Mouse (Mus musculus) testis, adult 2 months (tissue): ENCODE data around the gene Abat. TPM values are rescaled to one million over a fixed set of nuclear protein-coding genes. Genes with fewer than 3 reads are reported as not detected.

Experiments
- H3K27ac ChIP-seq: fragments of 200-500 bp; 2 replicates; pipeline ENCODE4 v1.5.1; 2012; ENCODE audit warnings: low read depth, low read length; ENCODE audit not compliant: control insufficient read depth, insufficient read depth
- H3K27me3 ChIP-seq: fragments of 200-500 bp; 2 replicates; pipeline ENCODE4 v1.6.1; 2012; ENCODE audit warnings: mild to moderate bottlenecking, low read length, moderate library complexity; ENCODE audit not compliant: control insufficient read depth, insufficient read depth
- H3K36me3 ChIP-seq: fragments of 200-500 bp; 2 replicates; pipeline ENCODE4 v1.6.1; 2012; ENCODE audit warnings: mild to moderate bottlenecking, low read length; ENCODE audit not compliant: control insufficient read depth, insufficient read depth
- H3K4me1 ChIP-seq: fragments of 200-500 bp; 2 replicates; pipeline ENCODE4 v1.6.1; 2012; ENCODE audit warnings: low read length; ENCODE audit not compliant: control insufficient read depth, insufficient read depth
- H3K4me3 ChIP-seq: fragments of 200-500 bp; 2 replicates; pipeline ENCODE4 v1.5.1; 2012; ENCODE audit warnings: low read depth, mild to moderate bottlenecking, low read length, moderate library complexity, mixed read lengths; ENCODE audit not compliant: control insufficient read depth
- CTCF ChIP-seq: fragments of 200-500 bp; IDR thresholded peaks from 2 replicates; pipeline ENCODE4 v1.5.1; 2012; ENCODE audit warnings: low read depth, mild to moderate bottlenecking, inconsistent platforms, low read length, moderate library complexity; ENCODE audit not compliant: control insufficient read depth, insufficient read depth, insufficient replicate concordance
- POLR2A ChIP-seq: fragments of 200-500 bp; IDR thresholded peaks from 2 replicates; pipeline ENCODE4 v1.6.1; 2012; ENCODE audit warnings: low read depth, mild to moderate bottlenecking, inconsistent platforms, low read length, moderate library complexity; ENCODE audit not compliant: control insufficient read depth
- polyA plus RNA-seq: library from polyadenylated mRNA; depleted of rRNA; stranded (reverse); fragments of >200 nt; gene quantifications from 2 replicates; pipeline ENCODE4 v1.2.3, GENCODE M21; 2012

Abat gene
- polyA plus RNA-seq, 1 experiment: 21.2 TPM

- no peaks in the 10 kb centered on the region for H3K36me3 ChIP-seq
- H3K4me1 ChIP-seq: no peaks in the 10 kb centered on the region
- no peaks in the 10 kb centered on the region for H3K27me3 ChIP-seq
- no peak overlapping the region for H3K27ac ChIP-seq
- TF ChIP-seq CTCF (peak; percentile 56; the same call in 1 of the 2 replicates), POLR2A (no peak)
- no peak overlapping the region for H3K4me3 ChIP-seq
Observed at GRCm38 (mm10) chr16:8494268-8494667, 19.0 kb upstream of the Abat start.

- H3K27me3 ChIP-seq: no peaks in the 10 kb centered on the region
- H3K27ac ChIP-seq: no peak overlapping the region
- no peaks in the 10 kb centered on the region for H3K36me3 ChIP-seq
- TF ChIP-seq CTCF: no peak
- TF ChIP-seq POLR2A: no peak
- H3K4me1 ChIP-seq: no peaks in the 10 kb centered on the region
- peak overlapping the region; percentile 53; the same call in 1 of the 2 replicates for H3K4me3 ChIP-seq
Observed at GRCm38 (mm10) chr16:8496967-8497366, 16.3 kb upstream of the Abat start.

- H3K27ac ChIP-seq: no peak overlapping the region
- H3K36me3 ChIP-seq: no peaks in the 10 kb centered on the region
- H3K4me3 ChIP-seq: no peak overlapping the region
- H3K4me1 ChIP-seq: no peaks in the 10 kb centered on the region
- TF ChIP-seq POLR2A (no peak), CTCF (no peak)
- no peaks in the 10 kb centered on the region for H3K27me3 ChIP-seq
Observed at GRCm38 (mm10) chr16:8504271-8504670, 9.0 kb upstream of the Abat start.

- peaks cover 15% of the 10 kb centered on the region for H3K4me1 ChIP-seq
- H3K36me3 ChIP-seq: no peaks in the 10 kb centered on the region
- H3K27me3 ChIP-seq: no peaks in the 10 kb centered on the region
- TF ChIP-seq CTCF: no peak
- TF ChIP-seq POLR2A: no peak
- H3K27ac ChIP-seq: no peak overlapping the region
- H3K4me3 ChIP-seq: no peak overlapping the region
Observed at GRCm38 (mm10) chr16:8509894-8510293, 3.3 kb upstream of the Abat start.

GRCm38 (mm10) chr16:8512830-8513229 is 399 bp upstream of the Abat start:
- H3K4me1 ChIP-seq: peaks cover 15% of the 10 kb centered on the region
- H3K36me3 ChIP-seq: no peaks in the 10 kb centered on the region
- H3K27me3 ChIP-seq: no peaks in the 10 kb centered on the region
- TF ChIP-seq POLR2A (no peak), CTCF (no peak)
- H3K27ac ChIP-seq: no peak overlapping the region
- H3K4me3 ChIP-seq: no peak overlapping the region

- no peak for TF ChIP-seq CTCF
- TF ChIP-seq POLR2A: no peak
- peak overlapping the region; percentile 86 for H3K4me3 ChIP-seq
- H3K4me1 ChIP-seq: peaks cover 15% of the 10 kb centered on the region
- no peaks in the 10 kb centered on the region for H3K36me3 ChIP-seq
- no peak overlapping the region for H3K27ac ChIP-seq
- no peaks in the 10 kb centered on the region for H3K27me3 ChIP-seq
Observed at GRCm38 (mm10) chr16:8514180-8514579, 951 bp downstream of the Abat start.

- H3K27ac ChIP-seq: no peak overlapping the region
- no peaks in the 10 kb centered on the region for H3K36me3 ChIP-seq
- no peak for TF ChIP-seq POLR2A
- TF ChIP-seq CTCF: no peak
- H3K27me3 ChIP-seq: no peaks in the 10 kb centered on the region
- no peaks in the 10 kb centered on the region; the same call in 1 of the 2 replicates for H3K4me1 ChIP-seq
- no peak overlapping the region for H3K4me3 ChIP-seq
Observed at GRCm38 (mm10) chr16:8520525-8520924, 7.3 kb downstream of the Abat start.

GRCm38 (mm10) chr16:8521322-8521721 is 8.1 kb downstream of the Abat start:
- TF ChIP-seq POLR2A (no peak), CTCF (no peak)
- H3K4me1 ChIP-seq: no peaks in the 10 kb centered on the region; the same call in 1 of the 2 replicates
- no peaks in the 10 kb centered on the region for H3K27me3 ChIP-seq
- no peak overlapping the region for H3K27ac ChIP-seq
- no peak overlapping the region for H3K4me3 ChIP-seq
- H3K36me3 ChIP-seq: no peaks in the 10 kb centered on the region
